Mouse (Mus musculus): ENCODE measurements around the gene Thbd. TPM values are rescaled to one million over a fixed set of nuclear protein-coding genes. Genes with fewer than 3 reads are reported as not detected.

Gene Thbd
- polyA plus RNA-seq, 1 experiment, result 4.1 TPM

GRCm38 (mm10) chr2:148419151-148419550 is 11.2 kb upstream of the Thbd start:
- Histone ChIP-seq H3K4me3 (no peak overlapping the region), H3ac (ENCODE audit: control insufficient read depth, insufficient read length) (no peak overlapping the region)
- TF ChIP-seq USF1 (IDR thresholded peaks at IDR 0.05; ENCODE audit: low read depth) (no peak), E2F4 (IDR thresholded peaks at IDR 0.05; ENCODE audit: insufficient read depth) (no peak), SRF (IDR thresholded peaks at IDR 0.05; ENCODE audit: control insufficient read depth, insufficient read length, low read depth) (no peak), CEBPB (IDR thresholded peaks at IDR 0.05; ENCODE audit: insufficient read depth, poor library complexity, severe bottlenecking) (no peak), POLR2AphosphoS2 (IDR thresholded peaks at IDR 0.05; ENCODE audit: insufficient read length, low read depth) (no peak), MYOD1 (IDR thresholded peaks at IDR 0.05; ENCODE audit: control insufficient read depth in 1 of 3, insufficient read length in 2 of 3, low read depth in 2 of 3) (no peak), MYOG (IDR thresholded peaks at IDR 0.05; ENCODE audit: control insufficient read depth in 1 of 3, insufficient read depth in 1 of 3, insufficient read length in 2 of 3, low read depth in 2 of 3) (no peak), TCF3 (IDR thresholded peaks at IDR 0.05; ENCODE audit: insufficient read length, low read depth) (no peak), MAX (IDR thresholded peaks at IDR 0.05; ENCODE audit: low read depth) (no peak), TCF12 (IDR thresholded peaks at IDR 0.05; ENCODE audit: insufficient read depth, poor library complexity, severe bottlenecking) (no peak), REST (IDR thresholded peaks at IDR 0.05; ENCODE audit: insufficient read depth, insufficient read length) (no peak), POLR2A (IDR thresholded peaks at IDR 0.05; ENCODE audit: insufficient read length, low read depth) (no peak)

GRCm38 (mm10) chr2:148409821-148410220 is 1.8 kb upstream of the Thbd start:
- no peaks in the 10 kb centered on the region for H3K27me3 ChIP-seq (ENCODE audit: control insufficient read depth, insufficient read depth, insufficient read length)
- TF ChIP-seq E2F4 (IDR thresholded peaks at IDR 0.05; ENCODE audit: insufficient read depth) (no peak), POLR2A (IDR thresholded peaks at IDR 0.05; ENCODE audit: insufficient read length, low read depth) (no peak), TCF12 (IDR thresholded peaks at IDR 0.05; ENCODE audit: insufficient read depth, poor library complexity, severe bottlenecking) (no peak), MAX (IDR thresholded peaks at IDR 0.05; ENCODE audit: low read depth) (no peak), REST (IDR thresholded peaks at IDR 0.05; ENCODE audit: insufficient read depth, insufficient read length) (no peak), MYOG (IDR thresholded peaks at IDR 0.05; ENCODE audit: control insufficient read depth in 1 of 3, insufficient read depth in 1 of 3, insufficient read length in 2 of 3, low read depth in 2 of 3) (no peak), USF1 (IDR thresholded peaks at IDR 0.05; ENCODE audit: low read depth) (no peak), POLR2AphosphoS2 (IDR thresholded peaks at IDR 0.05; ENCODE audit: insufficient read length, low read depth) (no peak), TCF3 (IDR thresholded peaks at IDR 0.05; ENCODE audit: insufficient read length, low read depth) (no peak), MYOD1 (IDR thresholded peaks at IDR 0.05; ENCODE audit: control insufficient read depth in 1 of 3, insufficient read length in 2 of 3, low read depth in 2 of 3) (no peak), SRF (IDR thresholded peaks at IDR 0.05; ENCODE audit: control insufficient read depth, insufficient read length, low read depth) (no peak), CEBPB (IDR thresholded peaks at IDR 0.05; ENCODE audit: insufficient read depth, poor library complexity, severe bottlenecking) (no peak)
- H3K4me3 ChIP-seq, result no peak overlapping the region
- H3ac ChIP-seq (ENCODE audit: control insufficient read depth, insufficient read length), result no peak overlapping the region
- H3K36me3 ChIP-seq (ENCODE audit: control insufficient read depth, insufficient read depth), result no peaks in the 10 kb centered on the region
- no peaks in the 10 kb centered on the region for H3K79me2 ChIP-seq (ENCODE audit: control insufficient read depth, insufficient read depth)
- no peak overlapping the region for H3K4me2 ChIP-seq (ENCODE audit: low read depth)

More at GRCm38 (mm10) chr2:148419151-148419550, 11.2 kb upstream of the Thbd start:
- H3K4me2 ChIP-seq (ENCODE audit: low read depth), result no peak overlapping the region
- H3K36me3 ChIP-seq (ENCODE audit: control insufficient read depth, insufficient read depth), result no peaks in the 10 kb centered on the region
- no peaks in the 10 kb centered on the region for H3K79me2 ChIP-seq (ENCODE audit: control insufficient read depth, insufficient read depth)
- H3K27me3 ChIP-seq (ENCODE audit: control insufficient read depth, insufficient read depth, insufficient read length), result no peaks in the 10 kb centered on the region

GRCm38 (mm10) chr2:148409141-148409540 is 1.2 kb upstream of the Thbd start:
- Histone ChIP-seq H3K27me3 (ENCODE audit: control insufficient read depth, insufficient read depth, insufficient read length) (no peaks in the 10 kb centered on the region), H3K36me3 (ENCODE audit: control insufficient read depth, insufficient read depth) (no peaks in the 10 kb centered on the region), H3K79me2 (ENCODE audit: control insufficient read depth, insufficient read depth) (no peaks in the 10 kb centered on the region), H3K4me3 (peak overlapping the region; percentile 35), H3K4me2 (ENCODE audit: low read depth) (peak overlapping the region; percentile 97), H3ac (ENCODE audit: control insufficient read depth, insufficient read length) (no peak overlapping the region)
- TF ChIP-seq TCF12 (IDR thresholded peaks at IDR 0.05; ENCODE audit: insufficient read depth, poor library complexity, severe bottlenecking) (no peak), USF1 (IDR thresholded peaks at IDR 0.05; ENCODE audit: low read depth) (no peak), SRF (IDR thresholded peaks at IDR 0.05; ENCODE audit: control insufficient read depth, insufficient read length, low read depth) (no peak), MYOG (IDR thresholded peaks at IDR 0.05; ENCODE audit: control insufficient read depth in 1 of 3, insufficient read depth in 1 of 3, insufficient read length in 2 of 3, low read depth in 2 of 3) (no peak), E2F4 (IDR thresholded peaks at IDR 0.05; ENCODE audit: insufficient read depth) (no peak), MYOD1 (IDR thresholded peaks at IDR 0.05; ENCODE audit: control insufficient read depth in 1 of 3, insufficient read length in 2 of 3, low read depth in 2 of 3) (peak in 1 of 3 experiments; percentile 44)

GRCm38 (mm10) chr2:148408761-148409120 is 753 bp upstream of the Thbd start:
- no peaks in the 10 kb centered on the region for H3K27me3 ChIP-seq (ENCODE audit: control insufficient read depth, insufficient read depth, insufficient read length)
- TF ChIP-seq MAX (IDR thresholded peaks at IDR 0.05; ENCODE audit: low read depth), result no peak
- TF ChIP-seq TCF3 (IDR thresholded peaks at IDR 0.05; ENCODE audit: insufficient read length, low read depth), result no peak
- TF ChIP-seq REST (IDR thresholded peaks at IDR 0.05; ENCODE audit: insufficient read depth, insufficient read length), result no peak
- TF ChIP-seq CEBPB (IDR thresholded peaks at IDR 0.05; ENCODE audit: insufficient read depth, poor library complexity, severe bottlenecking), result no peak
- no peak for TF ChIP-seq TCF12 (IDR thresholded peaks at IDR 0.05; ENCODE audit: insufficient read depth, poor library complexity, severe bottlenecking)
- no peak for TF ChIP-seq POLR2AphosphoS2 (IDR thresholded peaks at IDR 0.05; ENCODE audit: insufficient read length, low read depth)
- no peak for TF ChIP-seq MYOG (IDR thresholded peaks at IDR 0.05; ENCODE audit: control insufficient read depth in 1 of 3, insufficient read depth in 1 of 3, insufficient read length in 2 of 3, low read depth in 2 of 3)
- TF ChIP-seq MYOD1 (IDR thresholded peaks at IDR 0.05; ENCODE audit: control insufficient read depth in 1 of 3, insufficient read length in 2 of 3, low read depth in 2 of 3), result no peak
- TF ChIP-seq USF1 (IDR thresholded peaks at IDR 0.05; ENCODE audit: low read depth), result no peak
- no peak for TF ChIP-seq POLR2A (IDR thresholded peaks at IDR 0.05; ENCODE audit: insufficient read length, low read depth)
- no peak for TF ChIP-seq E2F4 (IDR thresholded peaks at IDR 0.05; ENCODE audit: insufficient read depth)
- TF ChIP-seq SRF (IDR thresholded peaks at IDR 0.05; ENCODE audit: control insufficient read depth, insufficient read length, low read depth), result no peak
- peak overlapping the region; percentile 97 for H3K4me2 ChIP-seq (ENCODE audit: low read depth)
- no peak overlapping the region for H3ac ChIP-seq (ENCODE audit: control insufficient read depth, insufficient read length)
- H3K4me3 ChIP-seq, result peak overlapping the region; percentile 35
- H3K79me2 ChIP-seq (ENCODE audit: control insufficient read depth, insufficient read depth), result no peaks in the 10 kb centered on the region
- no peaks in the 10 kb centered on the region for H3K36me3 ChIP-seq (ENCODE audit: control insufficient read depth, insufficient read depth)

All from myocyte (in vitro differentiated cells).